Mouse (Mus musculus): ENCODE results near the gene Stip1.
"Not testable (repeated sequence)": the region's sequence is repeated elsewhere in the genome, so short reads cannot be mapped to it uniquely, and the experiment has no call there.

GRCm38 (mm10) chr19:6991166-6991565, 48.6 kb downstream of the Stip1 start:
- not testable (repeated sequence) for TF ChIP-seq POLR2A (IDR thresholded peaks at IDR 0.05; ENCODE audit: low read depth, low read length); CTCF (conservative IDR thresholded peaks at IDR 0.05 in 1 of 2, IDR thresholded peaks at IDR 0.05 in 1 of 2; ENCODE audit: low read depth in 2 of 2, low read length in 2 of 2); EP300 (IDR thresholded peaks at IDR 0.05; ENCODE audit: low read length); ZKSCAN1 (IDR thresholded peaks at IDR 0.05; ENCODE audit: borderline replicate concordance, low read depth, low read length); RCOR1 (conservative IDR thresholded peaks at IDR 0.05; ENCODE audit: low read depth, low read length); SIN3A (IDR thresholded peaks at IDR 0.05; ENCODE audit: low read length); ELF1 (IDR thresholded peaks at IDR 0.05; ENCODE audit: low read depth, low read length); HCFC1 (IDR thresholded peaks at IDR 0.05; ENCODE audit: low read depth, low read length); MAFK (IDR thresholded peaks at IDR 0.05; ENCODE audit: insufficient replicate concordance, low read length); E2F4 (IDR thresholded peaks at IDR 0.05; ENCODE audit: insufficient replicate concordance, low read depth, low read length); CHD2 (IDR thresholded peaks at IDR 0.05; ENCODE audit: low read length); JUN (IDR thresholded peaks at IDR 0.05; ENCODE audit: insufficient read depth, low read depth, low read length); NELFE (IDR thresholded peaks at IDR 0.05; ENCODE audit: low read depth, low read length); POLR2AphosphoS2 (IDR thresholded peaks at IDR 0.05; ENCODE audit: low read depth, low read length)
